Mouse (Mus musculus) neural tube, embryonic 14.5 days (tissue): ENCODE measurements around the gene Rab6a. TPM values are rescaled to one million over a fixed set of nuclear protein-coding genes. Genes with fewer than 3 reads are reported as not detected.

Source experiments
- ATAC-seq: fragments of 200-750 bp; cut with Nextera tagmentation; 2 replicates; pipeline ENCODE4 v1.8.0; 2017; ENCODE audit warnings: low read depth, mild to moderate bottlenecking, moderate TSS enrichment, moderate library complexity
- H3K27ac ChIP-seq: fragments of 300-500 bp; sonication (generic); 2 replicates; pipeline ENCODE4 v1.5.1; 2014; ENCODE audit warnings: low read depth, mild to moderate bottlenecking, control low read depth, low read length, moderate library complexity, mixed read lengths
- H3K27me3 ChIP-seq: fragments of 300-500 bp; sonication (generic); 2 replicates; pipeline ENCODE4 v1.6.1; 2014; ENCODE audit warnings: low read length; ENCODE audit not compliant: control insufficient read depth, insufficient read depth
- H3K36me3 ChIP-seq: fragments of 300-500 bp; sonication (generic); 2 replicates; pipeline ENCODE4 v1.6.1; 2014; ENCODE audit warnings: low read length, mixed read lengths; ENCODE audit not compliant: control insufficient read depth, insufficient read depth
- H3K4me1 ChIP-seq: fragments of 300-500 bp; sonication (generic); 2 replicates; pipeline ENCODE4 v1.6.1; 2014; ENCODE audit warnings: low read length; ENCODE audit not compliant: control insufficient read depth, insufficient read depth
- H3K4me2 ChIP-seq: fragments of 300-500 bp; sonication (generic); 2 replicates; pipeline ENCODE4 v1.6.1; 2014; ENCODE audit warnings: mild to moderate bottlenecking, low read depth, low read length, control low read depth
- H3K4me3 ChIP-seq: fragments of 300-500 bp; sonication (generic); 2 replicates; pipeline ENCODE4 v1.5.1; 2014; ENCODE audit warnings: low read depth, low read length, control low read depth, mixed read lengths
- H3K9ac ChIP-seq: fragments of 300-500 bp; sonication (generic); replicated peaks from 2 replicates; pipeline ENCODE4 v1.6.1; 2014; ENCODE audit warnings: low read depth, mild to moderate bottlenecking, control low read depth, low read length, mixed read lengths
- H3K9me3 ChIP-seq: fragments of 300-500 bp; sonication (generic); 2 replicates; pipeline ENCODE4 v1.6.1; 2016; ENCODE audit warnings: low read length; ENCODE audit not compliant: control insufficient read depth
- WGBS: fragments of 180-500 bp; shearing (Covaris S2); extraction: QIAGEN DNeasy Blood & Tissue Kit; methylation state at CpG from one replicate; pipeline ENCODE4 v1.1.7; 2014; 5-methylcytosine and 5-hydroxymethylcytosine counted together
- polyA plus RNA-seq: library from polyadenylated mRNA; unstranded; fragments of >200 nt; fragmentation: Nextera tagmentation; extraction: Ambion mirVana; gene quantifications from 2 replicates; pipeline ENCODE4 v1.2.1, GENCODE M21; 2014

Gene Rab6a
- polyA plus RNA-seq, 1 experiment from 2014 or later: 324 TPM

- no peak for ATAC-seq
- Histone ChIP-seq H3K27me3 (no peaks in the 10 kb centered on the region), H3K4me1 (0 out of 2 replicates have a peak, but pooled peaks cover 2% of the 10 kb centered on the region), H3K9me3 (no peaks in the 10 kb centered on the region), H3K36me3 (no peaks in the 10 kb centered on the region), H3K4me3 (no peak overlapping the region), H3K27ac (no peak overlapping the region), H3K4me2 (no peak overlapping the region), H3K9ac (no peak overlapping the region)
- 69% methylated on average over 2 of the region's 2 CpGs for WGBS
These were observed 28.4 kb upstream of the Rab6a start for GRCm38 (mm10) chr7:100578794-100579193.

GRCm38 (mm10) chr7:100582235-100582634, 25.0 kb upstream of the Rab6a start:
- no peak for ATAC-seq

GRCm38 (mm10) chr7:100582727-100583236, 24.4 kb upstream of the Rab6a start:
- H3K4me3 ChIP-seq: peak overlapping the region; percentile 39
- no peaks in the 10 kb centered on the region for H3K9me3 ChIP-seq
- under 1% methylated on average over 31 of the region's 31 CpGs for WGBS
- peak overlapping the region; percentile 90 for H3K27ac ChIP-seq
- H3K4me2 ChIP-seq: peak overlapping the region; percentile 46
- H3K4me1 ChIP-seq: 0 out of 2 replicates have a peak, but pooled peaks cover 2% of the 10 kb centered on the region
- H3K9ac ChIP-seq: peak overlapping the region; percentile 57
- no peaks in the 10 kb centered on the region for H3K27me3 ChIP-seq
- ATAC-seq: peak; percentile 97
- H3K36me3 ChIP-seq: no peaks in the 10 kb centered on the region

More at GRCm38 (mm10) chr7:100582235-100582634, 25.0 kb upstream of the Rab6a start:
- 36% methylated on average over 7 of the region's 7 CpGs for WGBS
- H3K9ac ChIP-seq: peak overlapping the region; percentile 57; the same call in 1 of the 2 replicates
- no peaks in the 10 kb centered on the region for H3K36me3 ChIP-seq
- peak overlapping the region; percentile 39 for H3K4me3 ChIP-seq
- peak overlapping the region; percentile 46 for H3K4me2 ChIP-seq
- H3K27me3 ChIP-seq: no peaks in the 10 kb centered on the region
- H3K4me1 ChIP-seq: 0 out of 2 replicates have a peak, but pooled peaks cover 2% of the 10 kb centered on the region
- H3K9me3 ChIP-seq: no peaks in the 10 kb centered on the region
- H3K27ac ChIP-seq: no peak overlapping the region

- H3K9ac ChIP-seq: no peak overlapping the region
- H3K4me1 ChIP-seq: no peaks in the 10 kb centered on the region
- H3K36me3 ChIP-seq: no peaks in the 10 kb centered on the region
- no peaks in the 10 kb centered on the region for H3K27me3 ChIP-seq
- no peak overlapping the region for H3K4me3 ChIP-seq
- H3K27ac ChIP-seq: no peak overlapping the region
- H3K4me2 ChIP-seq: no peak overlapping the region
- WGBS: 78% methylated on average over 1 of the region's 1 CpGs
- ATAC-seq: no peak
- H3K9me3 ChIP-seq: no peaks in the 10 kb centered on the region
These were observed 17.4 kb upstream of the Rab6a start for GRCm38 (mm10) chr7:100589816-100590215.

- Histone ChIP-seq H3K27ac (peak overlapping the region; percentile 81), H3K36me3 (no peaks in the 10 kb centered on the region), H3K9me3 (no peaks in the 10 kb centered on the region), H3K4me3 (peak overlapping the region; percentile 47), H3K4me2 (peak overlapping the region; percentile 56), H3K27me3 (no peaks in the 10 kb centered on the region), H3K4me1 (no peaks in the 10 kb centered on the region), H3K9ac (peak overlapping the region; percentile 64)
- peak; percentile 19 for ATAC-seq
- WGBS: 47% methylated on average over 7 of the region's 7 CpGs
These were observed 16.7 kb upstream of the Rab6a start for GRCm38 (mm10) chr7:100590504-100590844.

- under 1% methylated on average over 19 of the region's 20 CpGs for WGBS
- peak overlapping the region; percentile 81 for H3K27ac ChIP-seq
- no peaks in the 10 kb centered on the region for H3K4me1 ChIP-seq
- no peaks in the 10 kb centered on the region for H3K9me3 ChIP-seq
- H3K36me3 ChIP-seq: no peaks in the 10 kb centered on the region
- peak overlapping the region; percentile 64 for H3K9ac ChIP-seq
- H3K4me3 ChIP-seq: peak overlapping the region; percentile 47
- H3K4me2 ChIP-seq: peak overlapping the region; percentile 56
- H3K27me3 ChIP-seq: no peaks in the 10 kb centered on the region
- ATAC-seq: peak; percentile 96
These were observed 16.2 kb upstream of the Rab6a start for GRCm38 (mm10) chr7:100590845-100591521.

- ATAC-seq: no peak
- H3K4me3 ChIP-seq: peak overlapping the region; percentile 47
- no peaks in the 10 kb centered on the region for H3K4me1 ChIP-seq
- WGBS: 5% methylated on average over 2 of the region's 2 CpGs
- H3K27ac ChIP-seq: peak overlapping the region; percentile 81
- no peaks in the 10 kb centered on the region for H3K9me3 ChIP-seq
- peak overlapping the region; percentile 56 for H3K4me2 ChIP-seq
- no peaks in the 10 kb centered on the region for H3K27me3 ChIP-seq
- H3K36me3 ChIP-seq: no peaks in the 10 kb centered on the region
- no peak overlapping the region for H3K9ac ChIP-seq
These were observed 15.7 kb upstream of the Rab6a start for GRCm38 (mm10) chr7:100591522-100591852.

- Histone ChIP-seq H3K36me3 (no peaks in the 10 kb centered on the region), H3K4me2 (no peak overlapping the region)
- ATAC-seq: no peak
These were observed 13.9 kb upstream of the Rab6a start for GRCm38 (mm10) chr7:100593349-100593748.

GRCm38 (mm10) chr7:100600211-100600610, 7.0 kb upstream of the Rab6a start:
- no peak overlapping the region for H3K4me2 ChIP-seq
- no peak for ATAC-seq
- no peaks in the 10 kb centered on the region for H3K4me1 ChIP-seq
- H3K4me3 ChIP-seq: no peak overlapping the region
- no peaks in the 10 kb centered on the region for H3K36me3 ChIP-seq
- no peak overlapping the region for H3K9ac ChIP-seq
- WGBS: 79% methylated on average over 5 of the region's 5 CpGs
- H3K27ac ChIP-seq: no peak overlapping the region
- no peaks in the 10 kb centered on the region for H3K9me3 ChIP-seq
- H3K27me3 ChIP-seq: no peaks in the 10 kb centered on the region

More at GRCm38 (mm10) chr7:100593349-100593748, 13.9 kb upstream of the Rab6a start:
- H3K27ac ChIP-seq: no peak overlapping the region
- H3K4me1 ChIP-seq: no peaks in the 10 kb centered on the region
- H3K9ac ChIP-seq: no peak overlapping the region
- H3K27me3 ChIP-seq: no peaks in the 10 kb centered on the region
- no peaks in the 10 kb centered on the region for H3K9me3 ChIP-seq
- no peak overlapping the region for H3K4me3 ChIP-seq
